Mouse (Mus musculus) small intestine, adult 2 months (tissue): ENCODE results near the gene Zfp638.

Source experiments
- CTCF ChIP-seq: fragments of 200-500 bp; IDR thresholded peaks from 2 replicates; pipeline ENCODE4 v1.5.1; 2012; ENCODE audit warnings: low read depth, mild to moderate bottlenecking, control low read depth, inconsistent platforms, low read length, moderate library complexity, mixed read lengths; ENCODE audit not compliant: insufficient replicate concordance, insufficient read length; ENCODE audit errors: extremely low read depth
- POLR2A ChIP-seq: fragments of 200-500 bp; IDR thresholded peaks from 2 replicates; pipeline ENCODE4 v1.6.1; 2012; ENCODE audit warnings: low read depth, mild to moderate bottlenecking, control low read depth, inconsistent platforms, low read length, moderate library complexity

DNA sequence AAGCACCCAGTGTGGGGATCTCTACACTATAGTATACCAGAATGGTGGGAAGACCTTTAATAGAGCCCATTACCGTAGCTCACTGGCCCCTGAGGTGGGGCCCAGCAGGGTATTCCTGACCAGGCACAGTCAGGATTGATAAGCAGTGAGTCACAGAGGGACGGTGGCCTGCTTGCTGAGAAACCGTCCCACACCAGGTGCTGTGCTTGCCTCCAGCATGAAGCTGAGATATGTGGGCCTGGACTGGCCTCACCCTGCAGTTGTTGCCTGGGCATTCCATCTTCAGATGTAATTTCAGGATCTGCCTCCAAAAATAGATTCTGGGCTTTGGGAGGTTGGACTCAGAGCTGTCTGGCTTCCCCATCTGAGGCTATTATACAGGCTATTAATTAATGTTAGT, 155.1 kb downstream of the Zfp638 start:
- no peak for TF ChIP-seq CTCF
- TF ChIP-seq POLR2A = no peak
